Mouse (Mus musculus) heart, embryonic 15.5 days (tissue): ENCODE results near the gene Olfr1353. TPM values are rescaled to one million over a fixed set of nuclear protein-coding genes. Genes with fewer than 3 reads are reported as not detected.
"Not testable (repeated sequence)": the region's sequence is repeated elsewhere in the genome, so short reads cannot be mapped to it uniquely, and the experiment has no call there.

Experiments
- ATAC-seq: fragments of 200-750 bp; cut with Nextera tagmentation; replicated peaks from 2 replicates; pipeline ENCODE4 v1.8.0; 2017; ENCODE audit warnings: low read depth, moderate TSS enrichment; ENCODE audit not compliant: insufficient number of reproducible peaks, insufficient read depth, low FRiP score
- H3K27ac ChIP-seq: fragments of 300-500 bp; sonication (generic); 2 replicates; pipeline ENCODE4 v1.5.1; 2015; ENCODE audit warnings: mild to moderate bottlenecking, inconsistent platforms
- H3K27me3 ChIP-seq: fragments of 300-500 bp; sonication (generic); 2 replicates; pipeline ENCODE4 v1.6.1; 2015; ENCODE audit warnings: inconsistent platforms
- H3K36me3 ChIP-seq: fragments of 300-500 bp; sonication (generic); 2 replicates; pipeline ENCODE4 v1.6.1; 2015; ENCODE audit warnings: mild to moderate bottlenecking, inconsistent platforms
- H3K4me1 ChIP-seq: fragments of 300-500 bp; sonication (generic); replicated peaks from 2 replicates; pipeline ENCODE4 v1.6.1; 2015; ENCODE audit warnings: inconsistent platforms
- H3K4me2 ChIP-seq: fragments of 300-500 bp; sonication (generic); 2 replicates; pipeline ENCODE4 v1.6.1; 2015; ENCODE audit warnings: inconsistent platforms, mild to moderate bottlenecking, moderate library complexity
- H3K4me3 ChIP-seq: fragments of 300-500 bp; sonication (generic); 2 replicates; pipeline ENCODE4 v1.5.1; 2015; ENCODE audit warnings: mild to moderate bottlenecking, inconsistent platforms
- H3K9ac ChIP-seq: fragments of 300-500 bp; sonication (generic); 2 replicates; pipeline ENCODE4 v1.6.1; 2015; ENCODE audit warnings: mild to moderate bottlenecking, inconsistent platforms
- H3K9me3 ChIP-seq: fragments of 300-500 bp; sonication (generic); replicated peaks from 2 replicates; pipeline ENCODE4 v1.6.1; 2016; ENCODE audit warnings: inconsistent platforms
- WGBS: fragments of 180-500 bp; shearing (Covaris S2); methylation state at CpG from one replicate; pipeline ENCODE4 v1.1.7; 2015; ENCODE audit warnings: mixed read lengths; 5-methylcytosine and 5-hydroxymethylcytosine counted together
- polyA plus RNA-seq: library from polyadenylated mRNA; unstranded; fragments of >200 nt; fragmentation: Nextera tagmentation; extraction: Ambion mirVana; gene quantifications from 2 replicates; pipeline ENCODE4 v1.2.1, GENCODE M21; 2015

The Olfr1353 gene
- not detected in 2 replicates for polyA plus RNA-seq

DNA sequence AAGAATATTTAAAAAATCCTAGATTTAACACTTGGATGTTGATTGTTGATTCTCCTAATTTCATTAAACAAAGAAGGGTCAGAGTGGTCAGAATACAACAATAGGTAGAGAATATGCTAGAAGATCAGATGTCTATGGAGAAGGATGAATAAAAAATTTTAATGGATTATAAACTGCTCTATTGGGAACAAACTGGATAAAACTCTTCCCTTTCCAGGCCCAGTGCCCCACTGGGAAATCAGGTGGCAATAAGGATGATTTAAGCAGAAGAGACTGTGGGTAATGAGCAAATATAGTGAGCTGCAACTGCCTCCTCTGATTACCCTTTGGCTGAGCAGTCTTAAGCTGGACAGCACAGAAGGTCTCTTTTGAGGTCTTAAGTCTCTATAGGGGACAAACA, at the start of gene Olfr1353:
Olfr1353 (plus strand) TSS at position 301 of the 400 bp plus-strand sequence.
- H3K4me3 ChIP-seq, H3K36me3 ChIP-seq, H3K4me2 ChIP-seq, H3K27me3 ChIP-seq, H3K4me1 ChIP-seq, ATAC-seq, H3K9me3 ChIP-seq, H3K27ac ChIP-seq, H3K9ac ChIP-seq: not testable (repeated sequence)

DNA sequence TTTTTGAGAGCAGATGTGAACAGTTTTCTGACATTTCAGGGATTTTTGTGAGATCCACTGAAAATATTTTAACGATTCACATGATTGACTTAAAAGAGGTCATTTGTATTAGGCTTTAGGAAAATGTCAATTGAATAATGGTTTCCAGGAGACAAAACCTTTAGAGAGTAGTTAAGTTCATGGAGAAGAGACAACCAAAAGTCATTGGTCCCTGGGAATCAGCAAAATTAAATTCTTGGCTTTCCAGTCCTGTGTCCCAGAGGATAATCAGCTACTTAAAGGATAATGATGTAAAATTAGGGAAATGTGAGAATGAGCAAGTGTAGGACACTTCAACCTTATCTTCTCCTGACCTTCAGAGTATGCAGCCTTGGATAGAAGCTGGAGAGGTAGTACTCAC, 12.8 kb upstream of the Olfr1353 start, which contains the start of gene Olfr8:
Olfr8 (plus strand) TSS at position 301 of the 400 bp plus-strand sequence.
- not testable (repeated sequence) for H3K36me3 ChIP-seq, H3K9me3 ChIP-seq, H3K9ac ChIP-seq, H3K4me3 ChIP-seq, H3K27ac ChIP-seq, H3K4me2 ChIP-seq, H3K27me3 ChIP-seq, ATAC-seq, H3K4me1 ChIP-seq
- WGBS, result 79% methylated on average over 1 of the region's 1 CpGs

- Histone ChIP-seq H3K9me3 (no peaks in the 10 kb centered on the region), H3K4me3 (no peak within 1 kb of the TSS), H3K4me1 (no peaks in the 10 kb centered on the region), H3K27me3 (no peaks in the 10 kb centered on the region), H3K36me3 (no peaks in the 10 kb centered on the region), H3K4me2 (no peak within 1 kb of the TSS), H3K27ac (no peak within 1 kb of the TSS), H3K9ac (no peak within 1 kb of the TSS)
- ATAC-seq, result no peak
Observed at GRCm38 (mm10) chr10:78980750-78981149, 17.6 kb downstream of the Olfr1353 start, which contains the start of gene Olfr1352. Olfr1352 (plus strand) TSS chr10:78981050.

GRCm38 (mm10) chr10:79012172-79012571, 49.1 kb downstream of the Olfr1353 start, which contains the start of gene Olfr1351:
Olfr1351 (plus strand) TSS chr10:79012472.
- Histone ChIP-seq H3K4me3 (no peak within 1 kb of the TSS), H3K36me3 (no peaks in the 10 kb centered on the region), H3K27me3 (no peaks in the 10 kb centered on the region), H3K27ac (no peak within 1 kb of the TSS), H3K9ac (no peak within 1 kb of the TSS), H3K4me2 (no peak within 1 kb of the TSS), H3K9me3 (no peaks in the 10 kb centered on the region), H3K4me1 (no peaks in the 10 kb centered on the region)
- ATAC-seq, result no peak
- 60% methylated on average over 1 of the region's 1 CpGs for WGBS

Other genes with a start within 250 kb of the Olfr1353 start
- not detected in 2 replicates for gene Casp14, start 245.0 kb upstream of the Olfr1353 start, polyA plus RNA-seq
- gene Ccdc105, start 210.2 kb upstream of the Olfr1353 start, polyA plus RNA-seq, result not detected in 2 replicates
- 0.47 and 0.76 TPM in 2 replicates for gene Slc1a6, start 182.8 kb upstream of the Olfr1353 start, polyA plus RNA-seq
- gene Olfr1356, start 111.1 kb upstream of the Olfr1353 start, polyA plus RNA-seq, result not detected in 2 replicates
- not detected in 2 replicates for gene Olfr1355, start 87.8 kb upstream of the Olfr1353 start, polyA plus RNA-seq
- not detected in 2 replicates for gene Olfr1354, start 50.1 kb upstream of the Olfr1353 start, polyA plus RNA-seq
- gene Olfr8, start 12.7 kb upstream of the Olfr1353 start, polyA plus RNA-seq, result not detected in 2 replicates
- not detected in 2 replicates for gene Olfr1352, start 17.7 kb downstream of the Olfr1353 start, polyA plus RNA-seq
- gene Olfr1351, start 49.2 kb downstream of the Olfr1353 start, polyA plus RNA-seq, result not detected in 2 replicates
- 0.11 TPM in 1 of 2 replicates, not detected in the other for gene Olfr57, start 65.4 kb downstream of the Olfr1353 start, polyA plus RNA-seq
- 14.8 and 16.2 TPM in 2 replicates for gene 2610008E11Rik, start 134.3 kb downstream of the Olfr1353 start, polyA plus RNA-seq
- not detected in 2 replicates for gene Vmn2r80, start 185.5 kb downstream of the Olfr1353 start, polyA plus RNA-seq